Mouse (Mus musculus) ES-Bruce4 (cell line): ENCODE measurements at regions not wholly inside any gene's neighbourhood (a gene's known extent, or its start where the extent isn't known, plus 50 kb on each side); places are given as distances from the start of the nearest gene placed in this dataset.

Source experiments
- CTCF ChIP-seq: IDR thresholded peaks from one replicate; pipeline ENCODE4 v1.8.1; 2011; ENCODE audit warnings: low read depth, low read length
- EP300 ChIP-seq: IDR thresholded peaks from 2 replicates; pipeline ENCODE4 v1.6.1; 2011; ENCODE audit warnings: low read depth, low read length; ENCODE audit not compliant: insufficient read depth
- POLR2A ChIP-seq: IDR thresholded peaks from one replicate; pipeline ENCODE4 v1.8.1; 2011; ENCODE audit warnings: low read length; ENCODE audit not compliant: insufficient read depth

DNA sequence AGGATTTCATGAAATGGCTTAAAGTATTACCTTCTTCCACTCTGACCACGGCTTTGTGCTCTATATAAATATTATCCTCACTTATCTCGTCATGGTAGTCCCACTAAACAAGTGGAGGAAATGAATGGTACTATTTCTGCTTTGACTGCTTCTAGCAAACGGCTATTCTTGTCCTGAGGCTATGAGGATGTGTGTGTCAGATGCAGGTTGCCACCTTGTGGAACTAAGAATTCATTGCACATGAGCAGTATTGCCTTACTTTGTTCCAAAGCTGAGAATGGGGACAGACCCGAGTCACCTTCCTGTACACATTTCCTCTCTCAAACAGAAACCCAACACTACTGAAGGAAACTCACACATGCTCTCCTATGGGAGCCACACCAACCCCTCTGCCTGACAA, 66.5 kb upstream of the Megf9 start:
- TF ChIP-seq POLR2A (no peak), EP300 (no peak), CTCF (peak; percentile 22)
